Mouse (Mus musculus) CH12.LX (cell line): ENCODE measurements around the gene Eml6. TPM values are rescaled to one million over a fixed set of nuclear protein-coding genes. Genes with fewer than 3 reads are reported as not detected.

Experiments
- DNase-seq: peaks from one replicate; pipeline ENCODE4 v3.0.0-alpha.2; 2013; ENCODE audit errors: extremely low read depth
- H3K27ac ChIP-seq: 2 replicates; pipeline ENCODE4 v1.5.1; 2012; ENCODE audit warnings: low read depth, mild to moderate bottlenecking, control low read depth, moderate library complexity; ENCODE audit not compliant: insufficient read depth
- H3K27me3 ChIP-seq: replicated peaks from 2 replicates; pipeline ENCODE3; 2012; ENCODE audit warnings: inconsistent platforms
- H3K36me3 ChIP-seq, 2 experiments: replicated peaks in 1 of 2; 2 replicates each; pipeline versions ENCODE3 to v1.6.1; 2012; ENCODE audit warnings: inconsistent platforms in 1 of 2, low read length in 1 of 2, mild to moderate bottlenecking in 1 of 2, mixed read lengths in 1 of 2, moderate library complexity in 1 of 2; ENCODE audit not compliant: control insufficient read depth in 1 of 2, insufficient read depth in 1 of 2
- H3K4me1 ChIP-seq, 2 experiments: 2 replicates each; pipeline ENCODE4 v1.6.1; 2012; ENCODE audit warnings: inconsistent platforms in 1 of 2, moderate library complexity in 1 of 2; ENCODE audit not compliant: insufficient read depth in 2 of 2, control insufficient read depth in 1 of 2
- H3K4me2 ChIP-seq: 2 replicates; pipeline ENCODE4 v1.6.1; 2012; ENCODE audit warnings: low read depth, mild to moderate bottlenecking, control low read depth; ENCODE audit not compliant: poor library complexity, insufficient read depth, severe bottlenecking
- H3K4me3 ChIP-seq, 3 experiments: fragments of 150-350 bp in 1 of 3; sonication (generic) in 1 of 3; replicated peaks in 1 of 3; 2 replicates each; pipeline versions ENCODE3 to v1.5.1; 2011 to 2012; ENCODE audit warnings: low read depth in 2 of 3, low read length in 2 of 3, mild to moderate bottlenecking in 2 of 3, moderate library complexity in 2 of 3, control low read depth in 1 of 3, improper control_type of control experiment in 1 of 3, inconsistent platforms in 1 of 3, mixed read lengths in 1 of 3; ENCODE audit not compliant: poor library complexity in 1 of 3
- H3K79me2 ChIP-seq: replicated peaks from 2 replicates; pipeline ENCODE4 v1.6.1; 2012; ENCODE audit warnings: mild to moderate bottlenecking, moderate library complexity; ENCODE audit not compliant: control insufficient read depth, poor library complexity, insufficient read depth, severe bottlenecking; ENCODE audit errors: extremely low read depth
- H3K9ac ChIP-seq: 2 replicates; pipeline ENCODE4 v1.6.1; 2012; ENCODE audit warnings: low read depth, mild to moderate bottlenecking, control low read depth, moderate library complexity; ENCODE audit not compliant: insufficient read depth
- H3K9me3 ChIP-seq: replicated peaks from 2 replicates; pipeline ENCODE3; 2012; ENCODE audit warnings: low read length, inconsistent platforms, mixed read lengths
- BHLHE40 ChIP-seq: IDR thresholded peaks from 2 replicates; pipeline ENCODE4 v1.6.1; 2011; ENCODE audit warnings: mild to moderate bottlenecking, low read depth, low read length, improper control_type of control experiment
- E2F4 ChIP-seq: IDR thresholded peaks from 2 replicates; pipeline ENCODE4 v1.6.1; 2011; ENCODE audit warnings: low read depth, low read length, improper control_type of control experiment; ENCODE audit not compliant: insufficient replicate concordance
- ELF1 ChIP-seq: IDR thresholded peaks from 2 replicates; pipeline ENCODE4 v1.6.1; 2014; ENCODE audit warnings: low read depth, mild to moderate bottlenecking, inconsistent platforms, low read length, improper control_type of control experiment
- EP300 ChIP-seq: IDR thresholded peaks from 2 replicates; pipeline ENCODE4 v1.6.1; 2011; ENCODE audit warnings: low read length, improper control_type of control experiment
- GABPA ChIP-seq: IDR thresholded peaks from 2 replicates; pipeline ENCODE4 v1.6.1; 2012; ENCODE audit warnings: low read depth, low read length, improper control_type of control experiment, inconsistent platforms; ENCODE audit not compliant: insufficient replicate concordance
- HCFC1 ChIP-seq: IDR thresholded peaks from 2 replicates; pipeline ENCODE4 v1.6.1; 2012; ENCODE audit warnings: low read depth, mild to moderate bottlenecking, inconsistent platforms, low read length, improper control_type of control experiment
- IRF4 ChIP-seq: IDR thresholded peaks from 2 replicates; pipeline ENCODE4 v1.6.1; 2014; ENCODE audit warnings: low read depth, mild to moderate bottlenecking, inconsistent platforms, low read length, improper control_type of control experiment
- JUN ChIP-seq: IDR thresholded peaks from 2 replicates; pipeline ENCODE4 v1.6.1; 2011; ENCODE audit warnings: low read depth, mild to moderate bottlenecking, low read length, improper control_type of control experiment, moderate library complexity; ENCODE audit not compliant: insufficient read depth
- KAT2A ChIP-seq: IDR thresholded peaks from 2 replicates; pipeline ENCODE4 v1.6.1; 2012; ENCODE audit warnings: low read length, improper control_type of control experiment, inconsistent platforms; ENCODE audit not compliant: insufficient replicate concordance
- MAFK ChIP-seq: IDR thresholded peaks from 2 replicates; pipeline ENCODE4 v1.6.1; 2011; ENCODE audit warnings: low read length, improper control_type of control experiment; ENCODE audit not compliant: insufficient replicate concordance
- MEF2A ChIP-seq: IDR thresholded peaks from 2 replicates; pipeline ENCODE4 v1.6.1; 2014; ENCODE audit warnings: low read depth, mild to moderate bottlenecking, inconsistent platforms, low read length, improper control_type of control experiment, borderline replicate concordance
- MXI1 ChIP-seq: IDR thresholded peaks from 2 replicates; pipeline ENCODE4 v1.6.1; 2011; ENCODE audit warnings: mild to moderate bottlenecking, low read depth, low read length, improper control_type of control experiment
- MYC ChIP-seq: IDR thresholded peaks from 2 replicates; pipeline ENCODE4 v1.6.1; 2011; ENCODE audit warnings: low read depth, mild to moderate bottlenecking, improper control_type of control experiment, low read length
- PAX5 ChIP-seq: IDR thresholded peaks from 2 replicates; pipeline ENCODE4 v1.6.1; 2012; ENCODE audit warnings: low read length, inconsistent platforms, mixed read lengths
- POLR2A ChIP-seq: IDR thresholded peaks from 2 replicates; pipeline ENCODE4 v1.6.1; 2011; ENCODE audit warnings: low read depth, mild to moderate bottlenecking, improper control_type of control experiment, low read length
- SIN3A ChIP-seq: IDR thresholded peaks from 2 replicates; pipeline ENCODE4 v1.6.1; 2012; ENCODE audit warnings: low read length, improper control_type of control experiment, inconsistent platforms
- TBP ChIP-seq: conservative IDR thresholded peaks from 2 replicates; pipeline ENCODE4 v1.6.1; 2011; ENCODE audit warnings: low read depth, low read length, improper control_type of control experiment
- USF2 ChIP-seq: conservative IDR thresholded peaks from 2 replicates; pipeline ENCODE4 v1.6.1; 2011; ENCODE audit warnings: low read depth, low read length, improper control_type of control experiment
- ZKSCAN1 ChIP-seq: IDR thresholded peaks from 2 replicates; pipeline ENCODE4 v1.6.1; 2012; ENCODE audit warnings: low read depth, inconsistent platforms, low read length, improper control_type of control experiment, borderline replicate concordance
- dilution Hi-C: fragments of 300-500 bp; cut with MboI; formaldehyde crosslinking; loops from 2 replicates; pipeline ENCODE4 v1.14.3; 2020; ENCODE audit warnings: low sequenced_read_pairs; ENCODE audit not compliant: extremely low pct_unique_long_range_greater_than_20kb, extremely low pct_ligation_motif_present
- in situ Hi-C: fragments of 300-500 bp; cut with MboI; formaldehyde crosslinking; loops from 3 replicates; pipeline ENCODE4 v1.14.3; 2019; ENCODE audit warnings: low sequenced_read_pairs, low pct_ligation_motif_present, low pct_unique_long_range_greater_than_20kb, mixed read lengths
- polyA plus RNA-seq: library from polyadenylated mRNA; unstranded; fragments of >175 nt; gene quantifications from 2 replicates; pipeline ENCODE4 v1.2.1, GENCODE M21; 2012; ENCODE audit warnings: low read depth; ENCODE audit not compliant: insufficient read length
- total RNA-seq, 2 experiments: library from RNA; depleted of rRNA; stranded (reverse); fragments of 300-350 nt in 1 of 2; fragments of >200 nt in 1 of 2; gene quantifications; 2 replicates each; pipeline ENCODE4 v1.2.3; 2012 to 2014

The Eml6 gene
- total and polyA plus RNA-seq, 3 experiments, result 3.1 to 3.7 (median 3.2) TPM

- in situ Hi-C loops, result loop anchor here (25.0 kb wide), 1 partner anchor 507 kb away; no protein-coding TSS in a partner anchor
These were observed 320.6 kb downstream of the Eml6 start for GRCm38 (mm10) chr11:29705263-29705662.

GRCm38 (mm10) chr11:29702721-29703120 lies 323.1 kb downstream of the Eml6 start:
- TF ChIP-seq MXI1 (no peak), MEF2A (no peak), SIN3A (no peak), USF2 (no peak), ZKSCAN1 (no peak), PAX5 (no peak), MAFK (no peak), POLR2A (no peak), E2F4 (no peak), TBP (no peak), BHLHE40 (no peak), GABPA (no peak), KAT2A (no peak)
- TF ChIP-seq, all 38 proteins: peak for 0
- no peak overlapping the region for H3K4me2 ChIP-seq
- dilution Hi-C loops, result no loop called here

More at GRCm38 (mm10) chr11:29705263-29705662, 320.6 kb downstream of the Eml6 start:
- no peaks in the 10 kb centered on the region for H3K9me3 ChIP-seq
- H3K4me2 ChIP-seq, result peak overlapping the region; percentile 22; the same call in 1 of the 2 replicates
- peaks cover 35% of the 10 kb centered on the region for H3K79me2 ChIP-seq
- no peak overlapping the region for H3K4me3 ChIP-seq
- H3K4me1 ChIP-seq, result peaks cover 7 to 67% of the 10 kb centered on the region in 2 experiments; a peak in 3 of 4 replicates
- no peaks in the 10 kb centered on the region for H3K27me3 ChIP-seq
- H3K36me3 ChIP-seq, result peaks cover 19 to 60% of the 10 kb centered on the region in 2 experiments
- dilution Hi-C loops, result no loop called here
- TF ChIP-seq EP300 (peak; percentile 80), IRF4 (peak; percentile 31; the same call in 1 of the 2 replicates), MAFK (peak; percentile 63; the same call in 1 of the 2 replicates), ELF1 (peak; percentile 17; the same call in 1 of the 2 replicates), ZKSCAN1 (no peak), MYC (0 out of 2 replicates have a peak, but pooled peaks have one; percentile 36), HCFC1 (no peak), JUN (peak; percentile 36)
- TF ChIP-seq, all 38 proteins: peak for 6
- DNase-seq, result peak; percentile 70
- no peak overlapping the region for H3K9ac ChIP-seq
- H3K27ac ChIP-seq, result no peak overlapping the region

More at GRCm38 (mm10) chr11:29702721-29703120, 323.1 kb downstream of the Eml6 start:
- no peak for DNase-seq
- H3K36me3 ChIP-seq, result peaks cover 12 to 46% of the 10 kb centered on the region in 2 experiments
- in situ Hi-C loops, result loop anchor here (25.0 kb wide), 1 partner anchor 510 kb away; no protein-coding TSS in a partner anchor
- no peaks in the 10 kb centered on the region for H3K27me3 ChIP-seq
- H3K4me3 ChIP-seq, result no peak overlapping the region
- no peaks in the 10 kb centered on the region for H3K9me3 ChIP-seq
- H3K27ac ChIP-seq, result no peak overlapping the region
- H3K4me1 ChIP-seq, result peaks cover 7 to 76% of the 10 kb centered on the region in 2 experiments; a peak in 3 of 4 replicates
- H3K9ac ChIP-seq, result no peak overlapping the region
- peaks cover 48% of the 10 kb centered on the region for H3K79me2 ChIP-seq
